Mouse (Mus musculus): Measurements from ENCODE around the gene Slc17a7. TPM values are rescaled to one million over a fixed set of nuclear protein-coding genes. Genes with fewer than 3 reads are reported as not detected.

Gene Slc17a7
- polyA plus RNA-seq, 1 experiment from 2014 or later = 0.51 TPM

DNA sequence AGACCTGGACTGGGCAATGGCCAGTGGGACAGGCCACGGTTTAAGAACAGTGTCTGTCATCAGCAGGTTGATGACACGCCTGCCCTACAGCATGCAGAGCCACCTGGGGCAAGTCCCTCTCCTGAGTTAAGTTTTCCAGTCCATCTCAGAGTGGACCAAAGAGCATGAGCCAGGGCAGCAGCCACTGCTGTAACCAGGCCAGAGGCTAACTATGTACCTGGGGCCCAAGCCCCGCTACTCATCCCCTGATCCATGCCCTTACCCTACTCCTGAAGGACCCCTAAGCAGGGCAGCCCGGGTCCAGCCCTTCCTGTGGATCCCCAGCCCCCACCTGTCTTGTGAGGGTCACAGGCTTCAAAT lies 32.4 kb downstream of the Slc17a7 start:
- 84% methylated on average over 4 of the region's 4 CpGs for WGBS
- ATAC-seq (ENCODE audit: low FRiP score) (no peak), DNase-seq (ENCODE audit: low spot score, missing footprints) (no peak)
- no peak overlapping the region for H3K27ac ChIP-seq (ENCODE audit: low read depth, low read length)
- H3K27me3 ChIP-seq (ENCODE audit: control insufficient read depth, insufficient read depth, low read length) = no peaks in the 10 kb centered on the region
- no peak overlapping the region for H3K9ac ChIP-seq (ENCODE audit: low read length)
- H3K9me3 ChIP-seq (ENCODE audit: control insufficient read depth, low read length) = no peaks in the 10 kb centered on the region
- H3K4me2 ChIP-seq = no peak overlapping the region
- H3K36me3 ChIP-seq (ENCODE audit: control insufficient read depth, insufficient read depth, low read length) = no peaks in the 10 kb centered on the region
- H3K4me1 ChIP-seq (ENCODE audit: control insufficient read depth, insufficient read depth, low read length) = no peaks in the 10 kb centered on the region
- H3K4me3 ChIP-seq (ENCODE audit: low read depth, low read length) = no peak overlapping the region

DNA sequence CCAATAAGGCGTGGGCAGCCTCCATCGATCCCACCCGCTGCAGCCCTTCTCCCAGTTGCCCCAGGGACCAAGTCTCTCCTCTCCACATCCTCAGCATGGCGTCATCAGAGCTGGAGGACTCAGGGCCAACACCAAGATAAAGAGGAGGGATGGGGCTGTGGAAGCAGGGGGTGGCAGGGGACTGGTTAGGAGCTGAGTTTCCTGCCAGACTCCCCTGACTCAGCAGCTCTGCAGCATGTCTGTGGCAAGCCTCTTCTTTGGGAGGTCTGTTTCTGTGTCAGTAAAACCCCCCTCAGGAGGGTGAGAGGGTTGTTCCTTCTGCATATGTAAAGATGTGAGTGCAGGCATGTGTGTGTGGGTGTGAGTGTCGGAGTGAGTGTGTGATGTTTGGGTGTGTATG lies 33.2 kb downstream of the Slc17a7 start:
- Histone ChIP-seq H3K27me3 (ENCODE audit: control insufficient read depth, insufficient read depth, low read length) (no peaks in the 10 kb centered on the region), H3K4me2 (no peak overlapping the region), H3K4me1 (ENCODE audit: control insufficient read depth, insufficient read depth, low read length) (no peaks in the 10 kb centered on the region), H3K4me3 (ENCODE audit: low read depth, low read length) (no peak overlapping the region), H3K9me3 (ENCODE audit: control insufficient read depth, low read length) (no peaks in the 10 kb centered on the region), H3K27ac (ENCODE audit: low read depth, low read length) (no peak overlapping the region), H3K9ac (ENCODE audit: low read length) (no peak overlapping the region), H3K36me3 (ENCODE audit: control insufficient read depth, insufficient read depth, low read length) (no peaks in the 10 kb centered on the region)
- DNase-seq (ENCODE audit: low spot score, missing footprints) (no peak), ATAC-seq (ENCODE audit: low FRiP score) (no peak)
- 79% methylated on average over 5 of the region's 5 CpGs for WGBS

- Histone ChIP-seq H3K4me2 (no peak overlapping the region), H3K27me3 (ENCODE audit: control insufficient read depth, insufficient read depth, low read length) (no peaks in the 10 kb centered on the region)
These were observed 34.7 kb downstream of the Slc17a7 start for GRCm38 (mm10) chr7:45198435-45198834.

GRCm38 (mm10) chr7:45198961-45199360 lies 35.2 kb downstream of the Slc17a7 start:
- H3K9me3 ChIP-seq (ENCODE audit: control insufficient read depth, low read length) = no peaks in the 10 kb centered on the region
- H3K27me3 ChIP-seq (ENCODE audit: control insufficient read depth, insufficient read depth, low read length) = no peaks in the 10 kb centered on the region
- 86% methylated on average over 11 of the region's 11 CpGs for WGBS
- H3K27ac ChIP-seq (ENCODE audit: low read depth, low read length) = no peak overlapping the region
- ATAC-seq (ENCODE audit: low FRiP score) (no peak), DNase-seq (ENCODE audit: low spot score, missing footprints) (no peak)
- no peak overlapping the region for H3K4me3 ChIP-seq (ENCODE audit: low read depth, low read length)
- no peak overlapping the region for H3K9ac ChIP-seq (ENCODE audit: low read length)
- H3K36me3 ChIP-seq (ENCODE audit: control insufficient read depth, insufficient read depth, low read length) = no peaks in the 10 kb centered on the region
- no peaks in the 10 kb centered on the region for H3K4me1 ChIP-seq (ENCODE audit: control insufficient read depth, insufficient read depth, low read length)
- H3K4me2 ChIP-seq = no peak overlapping the region

More at GRCm38 (mm10) chr7:45198435-45198834, 34.7 kb downstream of the Slc17a7 start:
- H3K36me3 ChIP-seq (ENCODE audit: control insufficient read depth, insufficient read depth, low read length) = no peaks in the 10 kb centered on the region
- H3K9me3 ChIP-seq (ENCODE audit: control insufficient read depth, low read length) = no peaks in the 10 kb centered on the region
- no peak overlapping the region for H3K27ac ChIP-seq (ENCODE audit: low read depth, low read length)
- DNase-seq (ENCODE audit: low spot score, missing footprints) (no peak), ATAC-seq (ENCODE audit: low FRiP score) (peak; percentile 73; the same call in 1 of the 2 replicates)
- no peak overlapping the region for H3K9ac ChIP-seq (ENCODE audit: low read length)
- no peaks in the 10 kb centered on the region for H3K4me1 ChIP-seq (ENCODE audit: control insufficient read depth, insufficient read depth, low read length)
- no peak overlapping the region for H3K4me3 ChIP-seq (ENCODE audit: low read depth, low read length)
- 12% methylated on average over 5 of the region's 5 CpGs for WGBS

DNA sequence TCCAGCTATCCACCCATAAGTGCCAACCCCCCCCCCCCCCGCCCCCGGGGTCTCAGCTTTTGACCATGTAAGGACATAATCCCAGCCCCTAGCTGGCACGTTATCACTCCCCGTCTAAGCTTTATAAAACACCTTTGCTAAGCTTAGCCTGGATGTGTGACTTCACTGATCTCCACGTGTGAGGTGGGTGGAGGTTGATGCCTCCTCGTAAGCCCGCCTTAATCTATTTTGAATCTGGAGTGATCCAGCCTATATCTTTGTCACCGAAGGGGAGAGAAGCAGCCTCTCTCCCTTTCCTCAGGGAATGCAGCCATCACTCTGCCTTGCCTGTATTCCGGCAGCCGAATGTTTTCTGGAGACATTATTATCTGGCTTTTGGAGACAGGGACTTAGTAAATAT lies 38.9 kb downstream of the Slc17a7 start:
- H3K9me3 ChIP-seq (ENCODE audit: control insufficient read depth, low read length) = no peaks in the 10 kb centered on the region
- no peak overlapping the region for H3K4me3 ChIP-seq (ENCODE audit: low read depth, low read length)
- H3K9ac ChIP-seq (ENCODE audit: low read length) = no peak overlapping the region
- no peaks in the 10 kb centered on the region for H3K36me3 ChIP-seq (ENCODE audit: control insufficient read depth, insufficient read depth, low read length)
- no peak overlapping the region for H3K4me2 ChIP-seq
- no peaks in the 10 kb centered on the region for H3K27me3 ChIP-seq (ENCODE audit: control insufficient read depth, insufficient read depth, low read length)
- H3K4me1 ChIP-seq (ENCODE audit: control insufficient read depth, insufficient read depth, low read length) = no peaks in the 10 kb centered on the region
- ATAC-seq (ENCODE audit: low FRiP score) (no peak), DNase-seq (ENCODE audit: low spot score, missing footprints) (no peak)
- H3K27ac ChIP-seq (ENCODE audit: low read depth, low read length) = no peak overlapping the region
- WGBS = 63% methylated on average over 10 of the region's 10 CpGs

DNA sequence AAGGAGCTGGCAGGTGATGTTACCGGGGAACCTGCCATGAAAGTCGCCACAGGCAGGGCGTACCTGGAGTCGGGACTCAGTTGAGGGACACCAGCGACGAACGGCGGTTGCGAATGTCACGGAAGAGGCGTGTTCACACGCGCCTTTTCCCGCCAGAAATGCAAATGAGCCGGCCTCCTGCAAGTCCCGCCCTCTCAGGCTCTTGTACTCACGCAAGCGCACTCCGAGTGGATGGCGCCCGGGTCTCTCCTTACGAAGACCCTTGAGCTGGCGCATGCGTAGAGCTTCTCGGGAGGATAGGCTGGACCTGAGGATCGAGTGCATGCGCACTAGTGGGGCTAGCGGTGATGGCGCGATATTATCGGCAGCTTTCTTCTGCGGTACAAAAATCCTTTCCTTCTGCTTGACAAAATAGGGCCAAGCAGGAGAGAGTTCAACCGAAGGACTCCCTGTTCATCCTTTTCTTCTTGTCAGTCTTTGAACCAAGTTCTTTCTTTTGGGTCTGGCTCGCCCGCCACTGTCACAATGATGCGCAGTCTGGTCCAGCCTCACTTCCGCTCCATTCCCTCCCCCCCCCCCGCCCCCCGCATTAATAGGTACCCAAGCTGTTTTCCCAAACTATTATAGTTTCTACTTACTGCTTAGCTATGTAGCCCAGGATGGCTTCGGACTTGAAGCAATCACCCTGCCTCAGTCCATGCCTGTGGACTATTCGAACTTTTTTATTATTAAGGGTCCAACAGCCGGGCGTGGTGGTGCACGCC lies 40.8 kb downstream of the Slc17a7 start, which contains the start of gene Ccdc155:
Gene Ccdc155, minus strand, starts transcription at position 513 of the 764 bp plus-strand sequence.
- WGBS = 9% methylated on average over 44 of the region's 44 CpGs
- peak; percentile 98 for ATAC-seq (ENCODE audit: low FRiP score)

DNA sequence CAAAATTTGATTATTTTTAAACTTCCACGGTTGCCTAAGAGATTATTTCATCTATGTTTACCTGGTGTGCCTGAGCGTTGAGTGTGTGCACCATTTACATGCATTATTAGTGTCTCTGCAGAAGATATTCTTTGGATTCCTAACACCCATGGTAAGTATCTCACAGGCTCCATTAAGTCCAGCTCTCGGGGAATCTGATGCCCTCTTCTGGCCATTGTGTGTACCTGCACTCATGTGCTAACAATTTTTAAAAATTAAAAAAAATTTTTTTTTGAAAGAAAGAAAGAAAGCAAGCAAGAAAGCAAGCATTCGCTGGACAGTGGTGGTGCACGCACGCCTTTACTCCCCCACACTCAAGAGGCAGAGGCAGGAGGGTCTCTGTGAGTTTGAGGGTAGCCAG lies 44.5 kb downstream of the Slc17a7 start:
- no peak overlapping the region for H3K9ac ChIP-seq (ENCODE audit: low read length)
- no peak overlapping the region for H3K4me2 ChIP-seq
- peaks cover 12% of the 10 kb centered on the region for H3K27me3 ChIP-seq (ENCODE audit: control insufficient read depth, insufficient read depth, low read length)
- ATAC-seq (ENCODE audit: low FRiP score) (no peak), DNase-seq (ENCODE audit: low spot score, missing footprints) (no peak)
- no peaks in the 10 kb centered on the region for H3K36me3 ChIP-seq (ENCODE audit: control insufficient read depth, insufficient read depth, low read length)
- no peak overlapping the region for H3K4me3 ChIP-seq (ENCODE audit: low read depth, low read length)
- H3K27ac ChIP-seq (ENCODE audit: low read depth, low read length) = no peak overlapping the region
- no peaks in the 10 kb centered on the region for H3K4me1 ChIP-seq (ENCODE audit: control insufficient read depth, insufficient read depth, low read length)
- H3K9me3 ChIP-seq (ENCODE audit: control insufficient read depth, low read length) = peaks cover 4% of the 10 kb centered on the region; the same call in 1 of the 2 replicates
- WGBS = 80% methylated on average over 6 of the region's 6 CpGs

More for the DNA sequence above, 40.8 kb downstream of the Slc17a7 start, which contains the start of gene Ccdc155:
- Histone ChIP-seq H3K27me3 (ENCODE audit: control insufficient read depth, insufficient read depth, low read length) (no peaks in the 10 kb centered on the region), H3K4me3 (ENCODE audit: low read depth, low read length) (peak within 1 kb of the TSS; percentile 28), H3K27ac (ENCODE audit: low read depth, low read length) (no peak within 1 kb of the TSS), H3K9ac (ENCODE audit: low read length) (peak within 1 kb of the TSS; percentile 49), H3K4me2 (peak within 1 kb of the TSS; percentile 34), H3K9me3 (ENCODE audit: control insufficient read depth, low read length) (peaks cover 4% of the 10 kb centered on the region; the same call in 1 of the 2 replicates), H3K4me1 (ENCODE audit: control insufficient read depth, insufficient read depth, low read length) (no peaks in the 10 kb centered on the region), H3K36me3 (ENCODE audit: control insufficient read depth, insufficient read depth, low read length) (no peaks in the 10 kb centered on the region)
- peak; percentile 99 for DNase-seq (ENCODE audit: low spot score, missing footprints)

DNA sequence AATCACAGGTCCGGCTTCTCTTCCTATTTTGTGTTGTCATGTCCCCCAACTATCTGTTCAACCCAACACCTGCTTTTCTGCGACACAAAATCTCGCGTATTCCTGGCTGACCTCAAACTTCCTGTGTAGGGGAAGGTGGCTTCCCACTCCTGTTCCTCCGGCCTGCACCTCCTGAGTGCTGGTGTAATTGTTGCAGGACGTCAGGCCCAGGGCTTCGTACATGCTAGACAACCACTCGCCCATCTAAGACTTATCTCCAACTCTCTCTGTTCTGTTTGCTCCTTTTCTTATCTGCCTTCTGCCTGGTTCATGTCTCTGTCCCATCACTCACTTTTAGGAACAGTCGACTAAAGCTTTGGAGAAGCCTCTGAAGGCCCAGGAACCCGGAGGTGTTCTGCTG lies 47.3 kb downstream of the Slc17a7 start:
- DNase-seq (ENCODE audit: low spot score, missing footprints) (no peak), ATAC-seq (ENCODE audit: low FRiP score) (no peak)
- H3K4me3 ChIP-seq (ENCODE audit: low read depth, low read length) = no peak overlapping the region
- no peak overlapping the region for H3K9ac ChIP-seq (ENCODE audit: low read length)
- peaks cover 12% of the 10 kb centered on the region for H3K27me3 ChIP-seq (ENCODE audit: control insufficient read depth, insufficient read depth, low read length)
- H3K27ac ChIP-seq (ENCODE audit: low read depth, low read length) = no peak overlapping the region
- H3K9me3 ChIP-seq (ENCODE audit: control insufficient read depth, low read length) = peaks cover 4% of the 10 kb centered on the region; the same call in 1 of the 2 replicates
- H3K4me1 ChIP-seq (ENCODE audit: control insufficient read depth, insufficient read depth, low read length) = no peaks in the 10 kb centered on the region
- no peak overlapping the region for H3K4me2 ChIP-seq
- WGBS = 82% methylated on average over 10 of the region's 10 CpGs
- no peaks in the 10 kb centered on the region for H3K36me3 ChIP-seq (ENCODE audit: control insufficient read depth, insufficient read depth, low read length)

GRCm38 (mm10) chr7:45211851-45212251 lies 48.1 kb downstream of the Slc17a7 start, which contains the start of gene Dkkl1:
Gene Dkkl1 (minus strand): TSS chr7:45212147.
- H3K27me3 ChIP-seq (ENCODE audit: control insufficient read depth, insufficient read depth, low read length) = peaks cover 12% of the 10 kb centered on the region
- no peak within 1 kb of the TSS for H3K4me3 ChIP-seq (ENCODE audit: low read depth, low read length)
- no peak for DNase-seq (ENCODE audit: low spot score, missing footprints)
- H3K4me2 ChIP-seq = no peak within 1 kb of the TSS
- no peak within 1 kb of the TSS for H3K9ac ChIP-seq (ENCODE audit: low read length)
- peaks cover 2% of the 10 kb centered on the region for H3K4me1 ChIP-seq (ENCODE audit: control insufficient read depth, insufficient read depth, low read length)
- no peak for ATAC-seq (ENCODE audit: low FRiP score)
- WGBS = 7% methylated on average over 17 of the region's 17 CpGs
- H3K36me3 ChIP-seq (ENCODE audit: control insufficient read depth, insufficient read depth, low read length) = no peaks in the 10 kb centered on the region
- H3K9me3 ChIP-seq (ENCODE audit: control insufficient read depth, low read length) = peaks cover 4% of the 10 kb centered on the region; the same call in 1 of the 2 replicates
- no peak within 1 kb of the TSS for H3K27ac ChIP-seq (ENCODE audit: low read depth, low read length)

All from midbrain, embryonic 11.5 days (tissue).